Mouse (Mus musculus): ENCODE measurements around the gene Dmbx1.

The Dmbx1 gene

GRCm38 (mm10) chr4:115890553-115890952, 49.2 kb downstream of the Dmbx1 start, which contains the start of gene 6430628N08Rik:
Gene 6430628N08Rik (plus strand): TSS chr4:115890665.
- in situ Hi-C loops (cut with MboI, MseI): no loop called here

GRCm38 (mm10) chr4:115890066-115890465, 49.7 kb downstream of the Dmbx1 start:
- in situ Hi-C loops (cut with MboI, MseI): no loop called here

- in situ Hi-C loops (cut with MboI, MseI): no loop called here
Observed at GRCm38 (mm10) chr4:115886875-115887274, 52.9 kb downstream of the Dmbx1 start.

GRCm38 (mm10) chr4:115885846-115886245, 53.9 kb downstream of the Dmbx1 start:
- in situ Hi-C loops (cut with MboI, MseI): no loop called here

- in situ Hi-C loops (cut with MboI, MseI): no loop called here
Observed at GRCm38 (mm10) chr4:115884022-115884421, 55.7 kb downstream of the Dmbx1 start, which contains the start of gene Kncn. Gene Kncn (plus strand): TSS chr4:115884400.

GRCm38 (mm10) chr4:115882195-115882594, 57.5 kb downstream of the Dmbx1 start:
- in situ Hi-C loops (cut with MboI, MseI): no loop called here

GRCm38 (mm10) chr4:115881183-115881582, 58.5 kb downstream of the Dmbx1 start:
- in situ Hi-C loops (cut with MboI, MseI): no loop called here

- in situ Hi-C loops (cut with MboI, MseI): no loop called here
Observed at GRCm38 (mm10) chr4:115878828-115879227, 60.9 kb downstream of the Dmbx1 start.

- in situ Hi-C loops (cut with MboI, MseI): no loop called here
Observed at GRCm38 (mm10) chr4:115878216-115878678, 61.5 kb downstream of the Dmbx1 start.

- in situ Hi-C loops (cut with MboI, MseI): no loop called here
Observed at GRCm38 (mm10) chr4:115873231-115873630, 66.5 kb downstream of the Dmbx1 start.

GRCm38 (mm10) chr4:115869512-115870210, 70.1 kb downstream of the Dmbx1 start:
- in situ Hi-C loops (cut with MboI, MseI): no loop called here

Measured in T-helper 2 cell (primary cell).